Mouse (Mus musculus): ENCODE measurements around the gene Cbfa2t3.
"Not testable (repeated sequence)": the region's sequence is repeated elsewhere in the genome, so short reads cannot be mapped to it uniquely, and the experiment has no call there.

The Cbfa2t3 gene

DNA sequence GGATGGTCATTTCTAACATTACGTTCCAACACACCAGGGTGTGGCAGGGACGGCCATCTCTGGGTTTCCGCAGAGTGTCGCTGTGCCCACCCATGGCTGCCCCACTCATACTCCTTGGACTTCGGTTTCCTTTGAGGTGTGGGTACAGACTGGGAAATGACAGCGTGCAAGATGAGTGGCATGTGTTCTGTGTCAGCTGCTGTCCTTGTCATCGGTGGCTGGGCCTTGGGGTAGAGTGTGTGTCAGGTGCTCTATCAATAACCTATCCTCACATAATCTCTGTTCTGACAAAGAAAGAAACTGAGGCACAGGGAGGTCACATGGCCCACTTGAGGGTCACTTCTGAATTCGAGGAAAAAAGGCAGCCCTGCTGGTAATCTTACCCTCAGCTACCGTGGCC is 61.7 kb downstream of the Cbfa2t3 start:
- DNase-seq (ENCODE audit: low spot score in 2 of 2), result no peak

DNA sequence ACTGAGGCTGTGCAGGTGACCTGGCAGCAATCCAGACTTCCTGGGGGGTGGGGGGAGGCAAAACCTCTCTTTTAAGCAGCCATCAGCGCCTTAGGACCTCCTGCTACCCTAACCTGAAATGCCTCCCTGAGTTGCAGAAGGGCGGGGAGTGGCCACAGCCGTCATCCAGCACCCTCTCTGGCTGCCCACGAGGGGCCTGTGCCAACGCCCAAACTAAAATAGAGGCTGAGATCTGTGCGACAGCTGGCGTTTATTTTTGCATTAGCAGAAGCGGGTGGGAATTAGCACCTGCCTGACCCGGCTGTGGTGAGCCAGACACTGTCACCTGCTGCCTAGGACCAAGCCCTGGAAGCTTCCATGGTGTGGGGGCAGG is 62.1 kb downstream of the Cbfa2t3 start:
- DNase-seq (ENCODE audit: low spot score in 2 of 2), result no peak

DNA sequence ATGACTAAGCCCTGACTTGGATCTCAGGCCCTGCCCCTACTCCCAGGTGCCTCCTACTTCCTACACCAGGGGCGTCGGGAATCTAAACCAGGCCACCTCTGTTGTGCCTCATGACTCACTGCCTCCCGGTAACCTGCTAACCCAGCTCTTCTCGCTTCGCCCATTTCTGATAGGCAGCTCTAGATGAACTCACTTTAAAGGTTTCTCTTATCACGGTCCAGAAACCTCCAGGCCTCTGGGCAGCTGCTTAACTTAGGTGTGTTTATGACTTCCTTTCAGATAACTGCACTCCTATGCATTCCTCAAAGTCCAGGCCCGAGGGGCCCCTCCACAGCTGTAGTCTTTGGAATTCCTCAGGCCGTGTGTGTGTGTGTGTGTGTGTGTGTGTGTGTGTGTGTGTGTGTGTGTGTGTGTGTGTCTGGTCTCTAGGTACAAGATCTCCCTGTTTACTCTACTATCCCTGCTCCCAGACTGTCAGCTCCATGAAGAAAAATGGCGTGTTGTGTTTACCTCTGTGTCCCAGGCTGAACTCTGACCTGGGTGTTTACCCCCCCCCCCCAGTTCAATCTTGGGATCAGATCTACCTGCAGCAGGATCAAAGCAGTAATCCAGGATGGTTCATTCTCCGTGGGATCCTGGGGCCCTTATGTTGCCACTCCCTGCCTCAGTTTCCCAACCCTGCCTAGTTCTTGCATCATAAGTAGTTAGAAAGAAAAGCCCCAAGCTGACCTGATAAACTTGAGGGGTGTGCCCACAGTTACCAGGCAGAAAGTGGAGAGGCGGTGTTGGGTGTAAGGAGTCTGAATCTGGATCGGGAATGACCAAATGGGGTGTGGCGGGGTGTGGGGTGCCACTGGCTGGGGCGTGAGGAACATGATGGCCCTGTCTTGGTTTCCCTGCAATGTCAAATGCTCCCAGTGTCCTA is 62.8 kb downstream of the Cbfa2t3 start:
- DNase-seq (ENCODE audit: low spot score in 2 of 2), result peak; percentile 25 to 60

DNA sequence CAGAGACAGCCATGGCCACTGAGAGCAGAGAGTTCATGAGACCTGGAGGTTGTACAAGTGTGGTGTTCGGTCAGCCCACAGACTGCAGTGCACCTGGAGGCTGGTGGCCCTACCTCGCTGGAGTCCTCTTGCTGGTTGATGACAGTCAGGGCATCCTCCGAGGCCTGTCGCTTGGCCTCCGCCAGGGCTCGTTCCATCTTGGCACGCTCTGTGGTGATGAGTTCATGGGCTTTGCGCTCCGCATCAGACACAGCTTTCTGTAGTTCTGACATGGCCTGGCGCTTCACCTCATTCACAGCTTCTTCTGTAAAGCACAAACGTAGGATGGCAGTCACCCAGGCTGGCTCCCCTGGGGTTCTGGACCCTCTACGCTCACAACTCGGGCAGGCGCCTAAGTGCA is 65.7 kb downstream of the Cbfa2t3 start:
- DNase-seq (ENCODE audit: low spot score in 2 of 2), result no peak

DNA sequence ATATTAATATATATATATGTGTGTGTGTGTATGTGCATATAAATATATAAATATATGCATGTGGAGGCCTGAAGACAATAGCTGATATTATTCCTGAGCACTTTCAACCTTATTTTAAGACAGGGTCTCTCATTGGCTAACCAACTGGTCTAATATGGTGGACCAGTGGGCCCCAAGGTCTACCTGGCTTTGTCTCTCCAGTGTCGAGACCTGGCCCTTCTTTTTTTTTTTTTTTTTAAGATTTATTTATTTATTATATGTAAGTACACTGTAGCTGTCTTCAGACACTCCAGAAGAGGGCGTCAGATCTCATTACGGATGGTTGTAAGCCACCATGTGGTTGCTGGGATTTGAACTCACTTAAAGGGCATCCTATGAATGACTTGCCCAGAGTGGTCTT is 66.8 kb downstream of the Cbfa2t3 start:
- not testable (repeated sequence) for DNase-seq (ENCODE audit: low spot score in 2 of 2)

DNA sequence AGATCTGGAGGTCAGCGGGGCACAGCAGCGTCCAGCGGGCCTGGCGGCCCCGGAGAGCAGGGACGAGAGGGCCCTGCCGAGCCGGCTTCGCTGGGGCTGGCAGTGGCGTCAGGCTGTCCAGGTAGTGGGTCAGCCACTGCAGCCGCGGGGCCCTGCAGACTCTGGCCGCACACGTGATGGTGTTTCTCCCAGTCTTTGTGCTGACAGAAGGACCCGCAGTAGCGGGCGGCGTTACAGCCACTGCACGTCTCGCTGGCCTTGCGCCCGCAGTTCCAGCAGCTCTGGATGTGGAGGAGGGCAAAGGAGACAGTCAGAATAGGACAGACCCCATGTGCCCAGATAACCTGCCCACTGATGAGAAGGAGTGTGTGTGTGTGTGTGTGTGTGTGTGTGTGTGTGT is 68.2 kb downstream of the Cbfa2t3 start:
- DNase-seq (ENCODE audit: low spot score in 2 of 2), result no peak

DNA sequence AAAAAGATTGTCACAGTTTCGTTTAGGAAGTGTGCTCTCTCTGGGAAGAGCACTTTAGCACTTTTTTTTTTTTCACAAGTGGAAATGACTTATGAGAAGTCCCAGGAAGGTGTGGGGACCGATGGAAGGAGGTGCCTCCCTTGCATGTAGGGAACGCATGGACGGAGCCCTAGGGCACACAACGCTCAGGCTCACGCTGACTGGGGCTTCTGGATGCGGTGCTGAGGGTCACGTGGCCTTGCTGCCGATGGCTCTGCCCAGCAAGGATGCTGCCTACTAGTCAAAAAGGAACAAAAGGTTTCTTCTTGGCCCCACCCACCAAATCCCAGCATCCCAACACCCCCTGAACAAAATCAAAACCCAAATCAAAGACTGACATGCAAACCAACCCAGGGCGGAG is 69.5 kb downstream of the Cbfa2t3 start:
- no peak for DNase-seq (ENCODE audit: low spot score in 2 of 2)

DNA sequence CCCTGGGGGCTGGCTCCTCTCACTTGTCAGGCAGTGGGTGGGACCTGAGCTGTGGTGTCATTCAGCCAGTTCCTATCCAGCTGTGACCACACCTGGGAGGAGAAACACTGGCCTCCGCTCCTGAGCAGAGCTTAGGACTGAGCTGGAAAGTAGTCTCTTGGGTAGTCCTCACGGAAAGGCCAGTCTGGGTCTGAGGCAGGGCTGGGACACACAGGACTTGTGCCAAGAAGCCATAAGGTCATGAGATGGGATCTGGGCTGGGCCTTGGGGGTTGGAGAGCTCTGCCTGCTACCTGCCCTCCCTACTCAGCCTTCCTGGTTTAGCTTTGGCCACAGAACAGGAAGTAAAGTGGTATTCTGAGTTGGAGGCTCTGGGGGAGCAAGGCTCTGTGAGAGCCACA is 72.0 kb downstream of the Cbfa2t3 start:
- DNase-seq (ENCODE audit: low spot score in 2 of 2), result no peak

DNA sequence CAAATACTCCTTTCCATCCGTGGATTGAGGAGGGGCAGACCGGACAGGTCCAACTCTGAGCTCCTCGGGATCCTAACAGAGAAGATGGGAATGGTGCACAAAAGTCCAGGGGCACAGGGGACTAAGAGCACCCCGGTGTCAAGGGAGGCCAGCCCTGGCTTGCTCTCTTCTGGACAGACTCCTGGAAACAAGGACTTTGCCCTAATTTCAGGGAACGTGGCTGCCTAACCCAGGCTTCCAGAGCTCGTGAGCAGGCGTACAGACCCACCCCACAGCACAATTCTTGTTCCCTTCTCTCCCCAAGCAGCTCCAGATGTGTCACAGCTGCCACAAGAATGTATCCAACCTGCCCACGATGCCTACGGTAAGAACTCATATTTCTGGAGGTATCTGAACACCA is 73.1 kb downstream of the Cbfa2t3 start:
- no peak for DNase-seq (ENCODE audit: low spot score in 2 of 2)

DNA sequence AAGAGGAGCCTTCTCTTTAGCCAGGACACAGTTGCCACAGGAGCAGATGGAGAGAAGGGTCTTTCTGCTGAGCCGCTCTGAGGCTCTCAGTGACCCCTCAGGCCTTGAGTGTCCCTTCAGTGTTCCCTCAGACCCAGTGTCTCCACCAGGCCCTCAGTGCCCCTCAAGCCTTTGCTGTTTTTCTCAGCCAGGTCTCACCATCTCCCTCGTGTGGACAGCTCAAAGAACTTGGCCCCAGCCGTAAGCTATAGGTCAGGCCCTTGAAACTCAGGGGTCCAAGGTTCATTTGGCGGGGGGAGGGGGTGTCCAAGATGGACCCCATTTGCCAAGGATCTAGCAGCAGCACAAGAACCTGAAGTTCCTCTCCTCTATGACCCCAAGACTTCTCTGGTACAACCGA is 74.3 kb downstream of the Cbfa2t3 start:
- no peak for DNase-seq (ENCODE audit: low spot score in 2 of 2)

DNA sequence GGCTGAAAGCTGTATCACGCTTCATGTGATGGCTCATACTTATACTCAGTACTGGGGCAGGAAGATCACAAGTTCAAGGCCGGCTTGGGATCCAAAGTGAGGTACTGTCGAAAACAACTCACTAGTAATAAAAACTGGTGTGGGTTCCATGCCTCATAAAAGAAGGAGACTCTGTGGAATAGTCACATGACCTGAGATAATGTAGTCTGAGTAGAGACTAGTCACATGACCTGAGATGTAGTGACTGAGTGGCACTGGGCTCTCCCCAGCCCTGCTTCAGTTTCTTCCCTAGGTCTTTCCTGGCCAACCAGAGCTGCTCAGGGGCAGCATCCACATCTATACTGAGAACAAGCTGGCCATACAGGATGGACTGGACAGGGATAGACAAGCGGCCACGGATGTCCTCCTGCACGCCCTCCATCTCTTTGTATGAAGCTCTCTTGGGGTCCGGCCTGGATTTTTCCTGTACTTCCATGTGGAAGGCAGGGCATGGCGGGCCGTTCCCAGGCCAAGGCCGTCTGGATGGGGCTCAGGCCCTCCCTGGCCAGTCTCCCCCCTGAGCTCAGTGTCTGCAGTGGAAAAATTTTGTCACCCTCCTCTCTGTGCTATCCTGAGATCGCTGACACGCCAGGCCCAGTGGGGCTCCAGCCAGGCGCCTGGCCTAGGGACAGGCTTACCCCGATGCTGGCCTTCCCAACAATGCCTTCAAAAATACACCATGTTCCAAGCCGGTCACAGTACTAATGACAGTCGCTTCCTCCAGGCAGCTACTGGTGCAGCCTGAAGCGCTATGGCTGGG is 74.9 kb downstream of the Cbfa2t3 start:
- no peak for DNase-seq (ENCODE audit: low spot score in 2 of 2)

DNA sequence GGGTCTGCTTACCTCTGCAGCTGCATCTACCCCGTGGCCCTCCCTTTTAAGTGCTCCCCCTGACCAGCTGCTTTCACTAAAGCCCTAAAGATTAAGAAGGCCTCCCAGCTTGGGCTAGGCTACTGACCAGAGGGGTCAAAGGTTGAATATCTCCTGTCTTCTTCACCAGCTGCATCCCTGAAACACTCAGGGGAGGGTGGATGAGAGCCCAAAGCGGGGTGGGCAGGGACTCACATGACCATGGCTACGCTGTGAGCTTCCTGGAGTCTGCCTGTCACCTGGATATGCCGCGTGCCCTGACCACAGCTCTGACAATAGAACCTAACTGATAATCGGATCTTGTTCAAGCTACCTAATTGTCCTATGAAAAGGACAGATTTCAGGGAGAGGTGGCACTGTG is 76.2 kb downstream of the Cbfa2t3 start, which contains the start of gene Pabpn1l:
Gene Pabpn1l (minus strand): TSS at position 13 of the 400 bp plus-strand sequence.
- DNase-seq (ENCODE audit: low spot score in 2 of 2), result no peak

DNA sequence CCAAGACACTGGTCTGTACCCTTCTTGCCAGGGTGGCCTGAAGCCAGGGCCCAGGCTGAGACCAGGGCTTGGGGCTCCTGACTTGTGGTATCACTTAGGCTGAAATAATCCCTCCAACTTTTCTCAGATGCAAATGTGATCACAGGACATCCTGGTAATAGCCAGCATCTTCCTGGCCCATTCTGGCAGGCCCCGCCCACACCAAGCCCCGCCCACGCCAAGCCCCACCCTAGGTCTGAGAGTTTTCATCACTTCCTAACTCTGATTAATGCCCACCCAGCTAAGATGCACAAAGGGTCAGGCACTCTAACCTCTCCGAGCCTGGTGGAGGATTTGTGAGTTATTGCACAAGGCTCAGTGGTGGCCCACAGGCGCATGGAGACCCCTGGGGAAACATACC is 78.5 kb downstream of the Cbfa2t3 start:
- no peak for DNase-seq (ENCODE audit: low spot score in 2 of 2)

DNA sequence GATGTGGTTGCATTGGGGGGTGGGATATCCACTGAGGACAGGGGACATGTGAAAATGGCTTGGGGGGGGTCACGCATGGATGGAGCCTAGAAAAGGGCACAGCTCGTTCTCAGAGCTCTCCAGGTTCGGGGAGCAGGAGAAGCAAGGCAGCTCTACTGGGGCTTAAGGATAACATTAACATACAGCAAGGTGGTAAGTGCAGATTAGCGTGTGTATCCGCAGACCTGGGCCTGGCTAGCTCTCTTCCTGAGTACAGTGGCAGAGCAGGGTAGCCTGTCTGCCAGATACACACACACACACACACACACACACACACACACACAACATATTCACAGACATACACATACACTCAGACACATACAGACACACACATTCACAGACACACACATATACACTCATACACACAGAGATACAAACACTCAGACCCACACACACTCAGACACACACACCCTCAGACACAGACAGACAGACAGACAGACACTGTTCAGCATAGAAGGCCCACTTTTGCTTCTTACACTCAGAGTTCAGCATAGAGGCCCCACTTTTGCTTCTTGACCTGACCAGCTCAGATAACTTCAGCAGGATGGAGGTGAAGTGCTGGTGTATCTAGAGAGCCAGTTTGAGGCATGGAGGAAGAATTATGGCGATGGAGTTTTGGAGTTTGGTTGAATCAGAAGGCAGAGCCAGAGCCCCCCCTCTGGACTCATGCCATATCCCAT is 80.1 kb downstream of the Cbfa2t3 start:
- DNase-seq (ENCODE audit: low spot score in 2 of 2), result no peak

DNA sequence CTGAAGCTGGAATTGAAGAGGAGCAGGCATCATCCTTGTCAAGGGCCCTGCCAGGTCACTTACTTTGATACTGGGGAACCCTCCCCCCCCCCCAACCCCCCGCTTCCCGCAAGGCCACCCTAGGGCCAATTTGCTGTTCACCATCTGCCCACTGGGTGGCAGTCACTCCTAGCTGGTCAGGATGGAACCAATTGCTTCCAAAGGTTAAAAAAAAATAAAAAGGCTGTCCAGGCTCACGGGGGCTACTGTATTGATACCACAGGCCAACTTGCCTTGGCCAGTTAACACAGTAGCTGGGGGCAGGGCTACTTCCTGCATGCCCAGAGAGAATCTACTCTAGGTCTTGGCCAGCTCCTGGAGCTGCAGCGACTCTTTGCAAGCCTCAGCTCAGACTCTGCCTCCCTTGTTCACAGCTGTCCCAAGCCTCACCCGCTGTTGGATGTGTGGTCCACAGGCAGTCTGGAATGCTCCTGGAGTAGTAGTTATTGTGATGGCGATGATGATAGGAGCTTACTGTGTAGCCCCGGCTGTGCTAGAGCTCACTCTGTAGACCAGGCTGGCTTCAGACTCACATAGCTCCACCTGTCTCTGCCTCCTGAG is 80.9 kb downstream of the Cbfa2t3 start:
- DNase-seq (ENCODE audit: low spot score in 2 of 2), result peak; percentile 56 to 72

DNA sequence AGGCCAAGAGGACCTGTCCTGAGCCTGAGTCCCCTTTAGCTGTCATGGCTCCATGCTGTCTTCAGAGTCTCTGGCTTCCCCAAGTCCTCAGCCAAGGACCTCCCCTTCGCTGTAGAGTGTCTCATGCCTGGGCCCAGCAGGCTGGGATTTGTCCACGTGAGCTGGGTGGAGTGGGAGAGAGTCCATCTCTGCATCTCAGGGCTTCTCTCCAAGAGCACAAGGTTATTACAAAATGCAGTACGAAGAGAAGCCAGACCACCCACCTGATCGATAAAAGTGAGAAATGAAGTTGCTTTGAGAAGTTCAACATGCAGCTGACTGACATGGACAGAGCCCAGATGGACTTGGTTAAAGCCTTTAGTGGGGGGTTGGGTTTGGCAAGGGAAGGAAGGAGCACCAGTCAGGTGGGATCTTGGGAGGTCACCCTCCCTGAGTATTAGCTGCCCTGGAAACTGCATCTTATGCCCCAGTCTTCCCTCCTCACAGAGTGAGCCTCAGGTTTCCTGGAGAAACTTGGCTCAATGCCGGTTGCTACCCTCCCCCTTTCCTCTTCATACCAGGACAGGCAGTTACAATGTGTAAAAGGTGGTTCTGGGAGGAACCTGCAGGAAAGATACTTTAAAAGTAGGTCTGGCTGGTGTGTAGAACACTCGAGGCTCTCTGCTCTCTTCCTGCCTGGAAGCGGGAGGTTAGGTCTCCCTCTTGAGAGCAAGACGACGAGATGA is 82.6 kb downstream of the Cbfa2t3 start:
- DNase-seq (ENCODE audit: low spot score in 2 of 2), result peak in 1 of 2 experiments; percentile 61

DNA sequence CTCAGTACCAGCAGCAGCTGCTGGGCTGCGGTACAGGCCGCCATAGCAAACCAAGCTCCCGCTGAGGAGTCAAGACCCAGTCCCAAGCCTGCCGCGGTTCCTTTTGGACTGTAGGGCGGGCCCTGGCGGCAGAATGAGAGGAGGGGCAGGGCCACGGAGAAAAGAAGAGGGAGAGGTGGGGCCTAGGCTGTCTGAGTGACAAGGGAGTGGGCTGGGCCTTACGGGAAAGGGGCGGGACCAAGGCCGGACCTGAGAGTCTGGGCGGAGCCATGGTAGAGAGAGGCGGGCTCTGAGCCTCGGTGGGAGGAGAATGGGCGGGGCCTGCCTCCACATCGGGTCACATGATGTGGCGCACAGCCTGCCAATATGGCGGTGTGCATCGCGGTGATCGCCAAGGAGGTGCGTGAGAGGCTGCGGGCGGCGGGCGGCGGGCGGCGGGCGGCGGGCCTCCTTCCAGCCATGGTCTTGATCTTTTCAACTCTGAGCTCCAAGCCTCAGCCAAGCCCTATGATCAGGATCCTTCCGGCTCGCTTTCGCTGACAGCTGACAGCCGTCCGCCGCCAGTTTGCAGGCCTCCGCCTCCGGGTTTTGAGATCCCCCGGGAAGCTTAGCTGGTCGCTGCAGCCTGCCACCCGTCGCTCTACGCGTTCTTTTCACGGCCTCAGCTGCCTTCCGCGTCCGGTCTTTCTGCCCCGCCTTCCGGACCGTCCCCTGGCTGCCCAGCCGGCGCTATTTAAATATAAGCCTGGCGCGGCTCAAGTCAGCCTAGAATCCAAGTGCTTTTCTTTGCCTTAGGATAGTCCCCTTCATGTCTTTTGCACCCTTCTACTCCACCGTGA is 87.4 kb downstream of the Cbfa2t3 start, which contains the start of the genes Galns and Trappc2l:
Gene Galns (minus strand): TSS at position 169 of the 839 bp plus-strand sequence.
Gene Trappc2l (plus strand): TSS at position 346 of the 839 bp plus-strand sequence.
- DNase-seq (ENCODE audit: low spot score in 2 of 2), result peak; percentile 90 to 92

DNA sequence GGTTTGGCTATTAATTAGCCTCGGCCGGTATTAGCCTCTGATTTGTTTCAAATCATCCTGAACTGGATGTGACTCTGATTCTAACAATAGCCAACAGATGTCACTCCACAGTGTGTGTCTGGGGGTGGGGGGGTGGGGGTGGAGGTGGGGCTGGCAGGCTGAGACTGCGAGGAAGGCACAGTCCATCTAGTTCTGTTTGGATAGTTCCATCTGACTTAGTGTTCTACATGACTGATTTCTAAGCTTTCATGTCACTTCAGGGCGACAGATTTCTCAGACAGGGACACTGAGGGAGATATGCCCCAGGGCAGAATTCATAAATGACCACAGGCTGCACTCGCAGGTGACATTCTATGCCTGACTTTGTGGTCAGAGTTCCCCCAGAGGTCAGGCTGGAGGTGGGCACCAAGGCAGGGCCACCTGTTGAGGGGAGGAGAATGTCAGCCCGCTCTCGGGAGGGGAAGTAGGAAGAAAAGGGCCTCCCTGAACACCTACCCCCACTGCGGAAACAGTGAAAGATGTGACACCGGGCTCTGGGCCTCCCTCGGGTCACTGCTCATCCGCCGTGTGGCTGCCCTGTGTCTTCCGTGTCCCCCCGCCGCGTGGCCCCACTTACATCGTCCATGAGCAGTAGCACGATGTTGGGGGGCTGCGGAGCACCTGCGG is 88.2 kb downstream of the Cbfa2t3 start:
- peak in 1 of 2 experiments; percentile 20 for DNase-seq (ENCODE audit: low spot score in 2 of 2)

DNA sequence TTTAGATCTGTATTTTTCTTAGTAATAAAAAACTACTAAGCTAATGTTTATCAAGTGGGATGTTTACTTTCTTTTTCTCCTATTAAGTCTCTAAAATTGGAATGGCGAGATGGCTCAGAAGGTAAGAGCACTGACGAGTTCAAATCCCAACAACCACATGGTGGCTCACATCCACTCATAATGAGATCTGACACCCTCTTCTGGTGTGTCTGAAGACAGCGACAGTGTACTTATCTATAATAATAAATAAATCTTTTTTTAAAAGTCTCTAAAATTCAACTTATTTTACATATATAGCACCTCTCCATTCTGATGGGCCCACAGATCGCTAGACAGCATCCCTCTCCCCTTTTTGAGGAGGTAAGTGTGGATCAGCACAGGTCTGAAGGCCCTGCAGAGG is 88.7 kb downstream of the Cbfa2t3 start:
- DNase-seq (ENCODE audit: low spot score in 2 of 2), result no peak

Measured in urinary bladder, adult 18-20 months (tissue).